Mouse (Mus musculus) heart, embryonic 15.5 days (tissue): Measurements from ENCODE around the gene Mpl. TPM values are rescaled to one million over a fixed set of nuclear protein-coding genes. Genes with fewer than 3 reads are reported as not detected.

Experiments
- ATAC-seq: fragments of 200-750 bp; cut with Nextera tagmentation; replicated peaks from 2 replicates; pipeline ENCODE4 v1.8.0; 2017; ENCODE audit warnings: low read depth, moderate TSS enrichment; ENCODE audit not compliant: insufficient number of reproducible peaks, insufficient read depth, low FRiP score
- H3K27ac ChIP-seq: fragments of 300-500 bp; sonication (generic); 2 replicates; pipeline ENCODE4 v1.5.1; 2015; ENCODE audit warnings: mild to moderate bottlenecking, inconsistent platforms
- H3K27me3 ChIP-seq: fragments of 300-500 bp; sonication (generic); 2 replicates; pipeline ENCODE4 v1.6.1; 2015; ENCODE audit warnings: inconsistent platforms
- H3K36me3 ChIP-seq: fragments of 300-500 bp; sonication (generic); 2 replicates; pipeline ENCODE4 v1.6.1; 2015; ENCODE audit warnings: mild to moderate bottlenecking, inconsistent platforms
- H3K4me1 ChIP-seq: fragments of 300-500 bp; sonication (generic); replicated peaks from 2 replicates; pipeline ENCODE4 v1.6.1; 2015; ENCODE audit warnings: inconsistent platforms
- H3K4me2 ChIP-seq: fragments of 300-500 bp; sonication (generic); 2 replicates; pipeline ENCODE4 v1.6.1; 2015; ENCODE audit warnings: inconsistent platforms, mild to moderate bottlenecking, moderate library complexity
- H3K4me3 ChIP-seq: fragments of 300-500 bp; sonication (generic); 2 replicates; pipeline ENCODE4 v1.5.1; 2015; ENCODE audit warnings: mild to moderate bottlenecking, inconsistent platforms
- H3K9ac ChIP-seq: fragments of 300-500 bp; sonication (generic); 2 replicates; pipeline ENCODE4 v1.6.1; 2015; ENCODE audit warnings: mild to moderate bottlenecking, inconsistent platforms
- H3K9me3 ChIP-seq: fragments of 300-500 bp; sonication (generic); replicated peaks from 2 replicates; pipeline ENCODE4 v1.6.1; 2016; ENCODE audit warnings: inconsistent platforms
- WGBS: fragments of 180-500 bp; shearing (Covaris S2); methylation state at CpG from one replicate; pipeline ENCODE4 v1.1.7; 2015; ENCODE audit warnings: mixed read lengths; 5-methylcytosine and 5-hydroxymethylcytosine counted together
- polyA plus RNA-seq: library from polyadenylated mRNA; unstranded; fragments of >200 nt; fragmentation: Nextera tagmentation; extraction: Ambion mirVana; gene quantifications from 2 replicates; pipeline ENCODE4 v1.2.1, GENCODE M21; 2015

Gene Mpl
- polyA plus RNA-seq, 1 experiment from 2014 or later = 1.3 TPM

DNA sequence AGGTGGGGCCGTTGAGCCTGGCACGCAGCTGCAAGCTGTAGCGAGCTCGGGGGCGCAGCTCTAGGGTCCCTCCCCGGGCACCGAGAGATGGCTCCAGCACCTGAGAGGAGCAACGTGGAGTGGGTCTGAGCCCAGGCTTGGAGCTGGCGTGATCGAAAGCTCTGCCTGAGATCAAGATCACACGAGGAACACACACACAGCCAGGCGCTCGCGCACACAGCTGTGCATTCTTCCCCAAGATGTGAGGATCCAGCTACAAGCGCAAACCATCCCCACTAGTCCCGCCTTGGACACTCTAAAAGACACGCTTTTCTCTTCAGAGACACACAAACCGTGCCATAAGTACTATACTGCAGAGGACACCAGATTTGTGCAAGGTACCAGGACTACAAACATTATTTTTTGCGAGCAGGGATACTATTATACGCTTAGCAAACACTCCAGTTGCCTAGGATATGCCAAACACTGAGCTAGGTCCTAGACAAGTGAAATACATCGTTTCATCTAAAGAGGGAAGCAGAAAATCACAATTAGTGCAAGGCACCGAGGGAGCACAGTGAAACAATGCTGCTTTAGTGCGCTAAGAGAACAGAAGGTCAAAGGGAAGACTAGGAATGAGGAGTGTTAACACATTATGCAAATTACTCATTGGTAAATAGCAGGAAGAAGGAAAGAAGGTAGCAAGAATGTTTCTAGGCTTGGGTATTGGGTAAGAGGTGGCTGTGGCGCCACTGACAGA lies 10.7 kb downstream of the Mpl start:
- peaks cover 11% of the 10 kb centered on the region for H3K4me1 ChIP-seq
- H3K27ac ChIP-seq = no peak overlapping the region
- H3K4me3 ChIP-seq = peak overlapping the region; percentile 43
- H3K27me3 ChIP-seq = peaks cover 8% of the 10 kb centered on the region
- no peaks in the 10 kb centered on the region for H3K9me3 ChIP-seq
- WGBS = 33% methylated on average over 24 of the region's 24 CpGs
- peak overlapping the region; percentile 48 for H3K9ac ChIP-seq
- no peaks in the 10 kb centered on the region for H3K36me3 ChIP-seq
- peak overlapping the region; percentile 77 for H3K4me2 ChIP-seq
- no peak for ATAC-seq

DNA sequence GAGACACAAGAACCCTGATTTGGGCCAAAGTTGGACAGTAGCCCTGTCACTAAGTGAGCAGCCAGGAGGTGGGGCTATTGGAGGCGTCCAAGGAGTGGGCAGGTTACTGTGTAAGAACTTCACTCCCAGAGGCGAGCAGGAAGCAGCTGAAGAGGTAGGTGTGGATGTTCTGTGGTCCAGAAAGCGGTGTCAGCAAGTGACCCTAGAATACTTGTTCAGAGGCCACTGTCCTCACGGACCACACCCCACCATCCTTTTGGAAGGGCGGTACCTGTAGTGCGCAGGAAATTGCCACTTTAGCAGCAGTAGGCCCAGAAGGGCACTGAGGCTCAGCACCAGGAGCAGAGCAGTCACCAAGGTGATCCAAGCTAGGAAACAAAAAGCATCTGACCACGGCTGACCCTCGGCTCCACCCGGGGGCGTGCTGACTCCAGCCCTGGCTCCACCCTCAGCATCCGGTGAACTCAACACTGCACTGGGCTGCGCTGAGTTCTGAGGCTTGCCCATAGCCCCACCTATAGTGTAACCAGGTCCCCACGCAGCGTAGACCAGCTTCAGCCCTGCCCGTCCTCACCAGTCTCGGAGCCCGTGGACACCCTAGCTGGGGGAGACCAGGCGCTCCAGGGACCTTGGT lies 11.4 kb downstream of the Mpl start:
- Histone ChIP-seq H3K4me3 (peak overlapping the region; percentile 43), H3K36me3 (no peaks in the 10 kb centered on the region), H3K9ac (peak overlapping the region; percentile 48), H3K4me1 (peaks cover 11% of the 10 kb centered on the region), H3K27me3 (peaks cover 8% of the 10 kb centered on the region), H3K27ac (no peak overlapping the region), H3K9me3 (no peaks in the 10 kb centered on the region), H3K4me2 (peak overlapping the region; percentile 77)
- ATAC-seq = peak; percentile 64; the same call in 1 of the 2 replicates
- 17% methylated on average over 18 of the region's 18 CpGs for WGBS

DNA sequence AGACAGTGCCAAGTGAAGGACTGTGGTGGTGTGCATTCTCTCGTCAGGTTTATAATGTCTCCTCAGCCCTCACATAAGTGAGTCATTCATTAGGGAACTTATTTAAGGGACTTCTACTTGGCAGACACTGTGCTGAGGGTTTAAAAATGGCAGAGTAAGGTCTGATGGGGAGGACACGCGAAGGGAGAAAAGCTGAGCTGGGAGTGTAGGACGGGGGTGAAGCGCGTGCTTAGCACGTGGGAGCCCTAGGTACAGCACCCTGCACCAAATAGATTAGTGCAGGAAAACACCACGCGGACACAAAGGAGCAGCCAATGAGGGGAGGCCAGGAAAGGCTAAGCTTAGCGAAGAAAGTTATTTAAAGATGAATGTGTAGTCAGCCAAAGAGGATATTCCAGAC lies 12.2 kb downstream of the Mpl start:
- Histone ChIP-seq H3K9me3 (no peaks in the 10 kb centered on the region), H3K4me2 (no peak overlapping the region), H3K36me3 (no peaks in the 10 kb centered on the region), H3K4me3 (no peak overlapping the region), H3K9ac (no peak overlapping the region), H3K27ac (no peak overlapping the region), H3K27me3 (peaks cover 5% of the 10 kb centered on the region; the same call in 1 of the 2 replicates), H3K4me1 (peaks cover 11% of the 10 kb centered on the region)
- no peak for ATAC-seq
- 66% methylated on average over 10 of the region's 10 CpGs for WGBS

DNA sequence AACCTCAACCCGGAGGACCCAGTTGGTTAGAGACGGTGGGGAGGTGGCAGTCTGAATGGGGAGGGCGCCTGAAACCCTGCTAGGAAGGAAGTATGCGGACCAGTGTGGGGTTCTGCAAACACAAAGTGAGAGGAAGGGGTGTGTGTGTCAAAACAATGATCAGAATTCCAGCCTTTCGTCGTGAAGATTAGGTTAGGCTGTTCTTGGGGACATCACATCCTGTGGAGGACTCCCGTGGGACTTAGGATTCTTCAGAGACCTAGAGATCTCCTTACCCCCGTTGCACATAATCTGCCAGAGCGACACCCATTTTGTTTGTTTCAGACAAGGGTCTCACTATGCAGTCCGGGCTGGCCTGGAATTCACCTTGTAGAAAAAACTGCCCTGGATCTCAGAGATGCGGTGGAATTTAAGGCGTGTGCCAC lies 19.5 kb downstream of the Mpl start:
- peak overlapping the region; percentile 58 for H3K9ac ChIP-seq
- WGBS = 4% methylated on average over 12 of the region's 12 CpGs
- peaks cover 21% of the 10 kb centered on the region for H3K36me3 ChIP-seq
- H3K4me1 ChIP-seq = peaks cover 47% of the 10 kb centered on the region
- peak overlapping the region; percentile 97 for H3K4me2 ChIP-seq
- peak overlapping the region; percentile 94 for H3K27ac ChIP-seq
- no peaks in the 10 kb centered on the region for H3K27me3 ChIP-seq
- 0 out of 2 replicates have a peak, but pooled peaks have one; percentile 29 for ATAC-seq
- H3K9me3 ChIP-seq = no peaks in the 10 kb centered on the region
- H3K4me3 ChIP-seq = peak overlapping the region; percentile 69

DNA sequence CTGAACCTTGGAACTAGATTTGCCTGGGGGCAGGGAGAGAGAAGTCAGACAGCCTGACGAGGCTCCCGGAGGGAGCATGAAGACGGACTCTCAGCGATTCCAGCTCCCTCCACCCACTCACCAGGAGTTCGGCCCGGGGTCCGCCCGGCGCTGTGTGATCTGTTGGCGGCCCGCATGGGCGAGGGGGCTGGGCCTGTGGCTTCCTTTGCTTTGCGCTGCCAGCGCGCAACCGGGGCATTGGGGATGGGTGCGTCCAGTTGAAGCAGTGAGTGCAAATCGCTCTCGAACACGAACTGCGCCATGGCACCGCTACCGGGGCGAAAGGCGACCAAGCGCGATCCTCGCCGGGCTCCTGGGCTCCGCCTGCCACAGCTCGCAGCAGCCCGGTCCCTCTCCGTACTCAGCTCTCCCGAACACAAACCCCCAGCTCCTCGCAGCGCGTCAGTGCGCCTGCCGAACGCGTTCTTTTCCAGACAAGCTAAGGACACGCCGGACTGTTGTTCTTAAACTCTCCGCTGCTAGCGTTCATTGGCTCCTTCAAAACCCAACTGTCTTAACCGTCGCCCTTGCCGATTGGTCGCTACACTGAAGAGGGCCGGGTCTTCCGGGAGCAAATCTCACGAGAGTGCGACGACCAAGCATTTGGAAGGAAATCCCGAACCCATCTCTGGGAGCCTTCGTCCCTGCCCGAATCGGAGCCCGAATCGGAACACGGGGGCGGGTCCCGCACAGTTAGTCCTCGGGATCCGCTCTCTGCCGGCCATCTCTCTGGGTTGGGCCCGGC lies 20.3 kb downstream of the Mpl start, which contains the start of gene Cdc20:
Cdc20 (minus strand) TSS at position 533 of the 784 bp plus-strand sequence.
- WGBS = under 1% methylated on average over 67 of the region's 67 CpGs
- Histone ChIP-seq H3K4me1 (peaks cover 48% of the 10 kb centered on the region), H3K36me3 (peaks cover 29% of the 10 kb centered on the region), H3K27ac (peak within 1 kb of the TSS; percentile 94), H3K4me3 (peak within 1 kb of the TSS; percentile 69), H3K9ac (peak within 1 kb of the TSS; percentile 73), H3K4me2 (peak within 1 kb of the TSS; percentile 97), H3K27me3 (no peaks in the 10 kb centered on the region), H3K9me3 (no peaks in the 10 kb centered on the region)
- ATAC-seq = peak; percentile 95

DNA sequence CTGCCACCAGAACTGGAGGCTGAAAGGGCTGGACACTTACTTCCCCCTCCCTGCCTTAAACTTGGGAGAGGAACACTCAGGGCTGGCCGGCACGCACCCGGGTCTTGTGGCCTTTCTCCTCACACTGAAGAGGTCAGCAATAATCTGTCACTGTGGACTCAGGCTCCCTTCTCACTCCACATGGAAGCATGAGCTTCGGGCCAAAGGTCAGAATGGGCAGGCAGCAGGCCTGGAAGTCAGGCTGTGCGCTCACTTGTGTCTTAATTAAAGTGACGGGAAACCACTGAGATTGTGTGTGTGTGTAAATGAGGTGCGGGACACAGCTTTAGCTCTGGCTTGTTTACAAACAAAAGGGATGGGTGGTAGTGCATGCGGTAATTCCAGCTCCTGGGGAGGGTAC lies 25.0 kb downstream of the Mpl start:
- Histone ChIP-seq H3K27ac (no peak overlapping the region), H3K9me3 (no peaks in the 10 kb centered on the region), H3K4me2 (no peak overlapping the region), H3K4me1 (peaks cover 61% of the 10 kb centered on the region), H3K27me3 (no peaks in the 10 kb centered on the region), H3K4me3 (no peak overlapping the region), H3K36me3 (peaks cover 42% of the 10 kb centered on the region), H3K9ac (no peak overlapping the region)
- no peak for ATAC-seq
- WGBS = 77% methylated on average over 8 of the region's 8 CpGs

DNA sequence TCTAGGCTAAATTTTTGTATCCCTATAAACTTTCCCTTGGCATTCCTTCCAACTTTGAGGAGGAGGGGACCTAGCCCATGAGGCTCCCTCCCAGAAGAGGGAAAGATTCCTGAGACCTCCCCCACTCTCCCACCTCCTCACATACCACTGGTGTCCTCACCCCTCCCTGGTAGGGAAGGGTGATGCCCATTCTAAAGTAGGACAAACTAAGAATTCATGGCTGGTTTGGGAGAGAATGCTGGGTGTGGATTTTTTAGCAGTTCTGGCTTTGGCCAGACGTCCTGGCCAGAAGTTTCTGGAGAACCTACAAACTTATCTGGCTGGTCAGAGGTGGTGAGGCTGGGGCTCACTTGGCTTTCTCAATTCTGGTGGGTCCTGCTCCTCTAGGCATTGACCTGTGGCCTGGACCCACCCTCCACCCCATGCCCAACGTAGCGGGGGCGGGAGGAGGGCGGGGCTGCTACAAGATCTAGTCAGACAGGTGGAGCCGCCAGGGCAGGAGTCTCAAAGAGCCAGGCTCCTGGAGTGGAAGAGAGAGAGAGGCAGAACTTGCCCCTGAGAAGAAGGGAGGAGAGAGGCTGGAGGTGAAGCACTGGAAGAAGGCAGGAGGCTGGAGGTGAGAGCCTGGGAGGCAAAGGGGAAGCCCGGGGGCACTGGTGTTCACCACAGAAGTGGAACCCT lies 28.0 kb downstream of the Mpl start:
- H3K4me3 ChIP-seq = peak overlapping the region; percentile 92
- H3K4me1 ChIP-seq = peaks cover 41% of the 10 kb centered on the region
- H3K27me3 ChIP-seq = no peaks in the 10 kb centered on the region
- peaks cover 37% of the 10 kb centered on the region for H3K36me3 ChIP-seq
- 49% methylated on average over 7 of the region's 7 CpGs for WGBS
- peak overlapping the region; percentile 93 for H3K4me2 ChIP-seq
- no peaks in the 10 kb centered on the region for H3K9me3 ChIP-seq
- ATAC-seq = no peak
- peak overlapping the region; percentile 91; the same call in 1 of the 2 replicates for H3K9ac ChIP-seq
- H3K27ac ChIP-seq = peak overlapping the region; percentile 89

DNA sequence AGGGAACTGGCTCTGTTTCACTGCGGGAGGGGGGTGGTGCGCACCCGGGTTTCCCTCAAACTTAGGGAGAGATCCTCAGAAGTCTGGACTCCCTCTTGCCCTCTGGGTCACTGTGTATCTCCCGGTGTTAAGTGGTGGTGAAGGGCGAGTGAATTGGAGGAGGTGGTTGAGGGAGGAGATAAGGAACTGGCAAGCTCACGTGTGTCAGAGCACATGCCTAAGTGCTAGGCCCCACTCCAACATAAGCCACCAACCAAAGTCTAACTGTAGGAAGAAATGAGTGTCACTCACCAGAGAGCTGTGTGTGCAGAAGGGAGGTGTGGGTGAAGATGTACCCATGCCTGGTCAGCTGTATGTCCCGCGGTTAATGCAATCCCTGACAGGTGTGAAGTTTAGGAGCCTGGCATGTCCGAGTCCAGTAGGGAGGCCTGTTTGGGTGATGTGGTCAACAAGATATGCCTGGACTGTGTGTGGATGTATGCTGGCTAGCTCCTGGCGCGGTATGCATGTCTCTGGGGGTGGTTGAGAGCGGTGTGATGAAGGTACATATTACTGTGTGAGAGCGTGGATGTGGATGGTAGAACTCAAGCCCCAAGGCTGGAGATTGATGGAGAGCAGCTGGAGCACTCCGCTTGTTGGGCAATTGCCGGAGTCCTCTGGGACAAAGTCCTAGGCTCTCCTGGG lies 28.6 kb downstream of the Mpl start:
- H3K9ac ChIP-seq = peak overlapping the region; percentile 91
- peak overlapping the region; percentile 89 for H3K27ac ChIP-seq
- H3K36me3 ChIP-seq = peaks cover 30% of the 10 kb centered on the region
- WGBS = 23% methylated on average over 15 of the region's 15 CpGs
- ATAC-seq = peak; percentile 33; the same call in 1 of the 2 replicates
- peak overlapping the region; percentile 93 for H3K4me2 ChIP-seq
- H3K27me3 ChIP-seq = no peaks in the 10 kb centered on the region
- no peaks in the 10 kb centered on the region for H3K9me3 ChIP-seq
- H3K4me3 ChIP-seq = peak overlapping the region; percentile 92
- peaks cover 35% of the 10 kb centered on the region for H3K4me1 ChIP-seq

DNA sequence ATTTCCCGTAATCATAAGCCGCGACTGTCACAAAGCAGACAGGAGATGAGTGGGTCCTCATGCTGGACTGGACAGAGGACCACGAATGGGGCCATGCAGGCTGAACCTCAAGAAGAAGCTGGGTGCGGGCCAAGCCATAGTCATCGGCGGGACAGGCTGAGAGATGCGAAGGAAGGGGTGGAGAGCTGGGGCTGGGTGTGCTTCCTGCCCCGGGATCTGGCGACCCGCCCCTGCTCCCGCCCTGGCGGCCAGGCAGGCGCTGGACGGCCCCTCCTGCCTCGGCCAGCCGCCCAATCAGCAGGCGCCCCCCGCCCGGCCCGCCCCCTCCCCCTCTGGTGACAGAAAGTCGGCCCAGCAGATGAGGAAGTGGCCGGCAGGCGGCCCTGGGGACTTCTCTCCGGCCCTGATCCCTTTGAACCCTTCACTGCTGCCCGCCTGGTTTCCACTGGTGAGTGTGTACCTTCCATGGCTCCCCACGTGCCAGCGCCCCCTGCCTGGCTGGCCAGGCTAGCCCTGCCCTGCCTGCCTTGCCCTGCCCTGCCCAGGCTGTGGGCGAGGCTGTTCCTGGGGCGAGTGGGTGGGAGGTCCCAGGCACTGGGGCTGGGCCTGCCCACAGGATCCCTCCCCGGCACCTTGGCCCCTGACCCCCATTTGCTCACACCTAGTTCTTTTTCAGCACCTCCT lies 29.4 kb downstream of the Mpl start, which contains the start of gene Elovl1:
Elovl1 (plus strand) TSS at position 326 of the 684 bp plus-strand sequence.
- Histone ChIP-seq H3K27me3 (no peaks in the 10 kb centered on the region), H3K4me2 (peak within 1 kb of the TSS; percentile 93), H3K9me3 (no peaks in the 10 kb centered on the region), H3K9ac (peak within 1 kb of the TSS; percentile 91), H3K4me1 (peaks cover 28% of the 10 kb centered on the region), H3K4me3 (peak within 1 kb of the TSS; percentile 92), H3K27ac (peak within 1 kb of the TSS; percentile 89), H3K36me3 (peaks cover 22% of the 10 kb centered on the region)
- 0% methylated on average over 28 of the region's 31 CpGs for WGBS
- peak; percentile 96 for ATAC-seq

DNA sequence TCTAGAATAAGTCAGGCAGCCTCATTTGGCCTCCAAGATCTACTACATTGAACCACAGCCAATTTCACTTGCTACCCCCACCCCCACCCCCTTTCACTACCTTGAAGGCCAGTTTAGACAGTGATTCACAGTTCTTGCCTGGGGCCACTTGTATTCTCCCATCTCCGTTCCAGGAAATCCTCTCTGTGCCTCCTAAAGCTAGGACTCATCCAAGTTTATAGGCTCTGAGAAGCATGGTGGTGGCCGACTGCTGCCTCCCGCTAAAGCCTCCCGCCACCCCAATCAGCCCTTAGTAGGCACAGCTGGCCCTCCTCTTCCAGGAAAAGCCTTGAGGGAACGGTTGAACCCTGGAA lies 29.9 kb downstream of the Mpl start:
- Histone ChIP-seq H3K4me3 (peak overlapping the region; percentile 92), H3K9ac (peak overlapping the region; percentile 91), H3K4me2 (peak overlapping the region; percentile 93), H3K4me1 (peaks cover 27% of the 10 kb centered on the region), H3K9me3 (no peaks in the 10 kb centered on the region), H3K27ac (peak overlapping the region; percentile 89), H3K27me3 (no peaks in the 10 kb centered on the region), H3K36me3 (peaks cover 17% of the 10 kb centered on the region)
- WGBS = 4% methylated on average over 5 of the region's 5 CpGs
- no peak; the same call in 1 of the 2 replicates for ATAC-seq
